Mouse (Mus musculus): ENCODE data around the gene Atp6v0a2. TPM values are rescaled to one million over a fixed set of nuclear protein-coding genes. Genes with fewer than 3 reads are reported as not detected.

The Atp6v0a2 gene
- polyA plus RNA-seq, 1 experiment = 170 TPM

GRCm38 (mm10) chr5:124748296-124748695, 119.9 kb downstream of the Atp6v0a2 start:
- Histone ChIP-seq H3K27me3 (ENCODE audit: control insufficient read depth, insufficient read depth, low read length) (no peaks in the 10 kb centered on the region), H3K27ac (ENCODE audit: insufficient read depth, low read depth, low read length) (no peak overlapping the region), H3K4me1 (ENCODE audit: control insufficient read depth, insufficient read depth, insufficient read length, low read length) (no peaks in the 10 kb centered on the region), H3K36me3 (ENCODE audit: control insufficient read depth, insufficient read depth, low read length) (no peaks in the 10 kb centered on the region), H3K4me3 (ENCODE audit: low read depth, low read length) (no peak overlapping the region)
- TF ChIP-seq POLR2A (IDR thresholded peaks at IDR 0.05; ENCODE audit: low read depth, low read length) (no peak), CTCF (IDR thresholded peaks at IDR 0.05; ENCODE audit: extremely low read depth, insufficient read length, insufficient replicate concordance, low read depth, low read length) (no peak)
- 78% methylated on average over 18 of the region's 18 CpGs for WGBS

GRCm38 (mm10) chr5:124751656-124752055, 123.3 kb downstream of the Atp6v0a2 start:
- no peak overlapping the region for H3K4me3 ChIP-seq (ENCODE audit: low read depth, low read length)
- WGBS = 80% methylated on average over 9 of the region's 9 CpGs

GRCm38 (mm10) chr5:124761011-124761410, 132.6 kb downstream of the Atp6v0a2 start:
- Histone ChIP-seq H3K4me3 (ENCODE audit: low read depth, low read length) (no peak overlapping the region), H3K27me3 (ENCODE audit: control insufficient read depth, insufficient read depth, low read length) (no peaks in the 10 kb centered on the region), H3K4me1 (ENCODE audit: control insufficient read depth, insufficient read depth, insufficient read length, low read length) (no peaks in the 10 kb centered on the region), H3K27ac (ENCODE audit: insufficient read depth, low read depth, low read length) (no peak overlapping the region), H3K36me3 (ENCODE audit: control insufficient read depth, insufficient read depth, low read length) (no peaks in the 10 kb centered on the region)
- 58% methylated on average over 18 of the region's 18 CpGs for WGBS
- TF ChIP-seq CTCF (IDR thresholded peaks at IDR 0.05; ENCODE audit: extremely low read depth, insufficient read length, insufficient replicate concordance, low read depth, low read length) (no peak), POLR2A (IDR thresholded peaks at IDR 0.05; ENCODE audit: low read depth, low read length) (no peak)

More at GRCm38 (mm10) chr5:124751656-124752055, 123.3 kb downstream of the Atp6v0a2 start:
- Histone ChIP-seq H3K27ac (ENCODE audit: insufficient read depth, low read depth, low read length) (no peak overlapping the region), H3K27me3 (ENCODE audit: control insufficient read depth, insufficient read depth, low read length) (no peaks in the 10 kb centered on the region), H3K36me3 (ENCODE audit: control insufficient read depth, insufficient read depth, low read length) (no peaks in the 10 kb centered on the region), H3K4me1 (ENCODE audit: control insufficient read depth, insufficient read depth, insufficient read length, low read length) (no peaks in the 10 kb centered on the region)
- no peak for TF ChIP-seq CTCF (IDR thresholded peaks at IDR 0.05; ENCODE audit: extremely low read depth, insufficient read length, insufficient replicate concordance, low read depth, low read length)
- TF ChIP-seq POLR2A (IDR thresholded peaks at IDR 0.05; ENCODE audit: low read depth, low read length) = no peak

GRCm38 (mm10) chr5:124761787-124762186, 133.4 kb downstream of the Atp6v0a2 start:
- no peaks in the 10 kb centered on the region for H3K36me3 ChIP-seq (ENCODE audit: control insufficient read depth, insufficient read depth, low read length)
- H3K27me3 ChIP-seq (ENCODE audit: control insufficient read depth, insufficient read depth, low read length) = no peaks in the 10 kb centered on the region
- no peak overlapping the region for H3K4me3 ChIP-seq (ENCODE audit: low read depth, low read length)
- H3K4me1 ChIP-seq (ENCODE audit: control insufficient read depth, insufficient read depth, insufficient read length, low read length) = no peaks in the 10 kb centered on the region
- WGBS = 98% methylated on average over 1 of the region's 1 CpGs
- H3K27ac ChIP-seq (ENCODE audit: insufficient read depth, low read depth, low read length) = no peak overlapping the region
- TF ChIP-seq CTCF (IDR thresholded peaks at IDR 0.05; ENCODE audit: extremely low read depth, insufficient read length, insufficient replicate concordance, low read depth, low read length) = no peak
- no peak for TF ChIP-seq POLR2A (IDR thresholded peaks at IDR 0.05; ENCODE audit: low read depth, low read length)

Other genes starting within 250 kb of the Atp6v0a2 start
- 5.9 and 8.1 TPM in 2 replicates for gene Sbno1, start 202.6 kb upstream of the Atp6v0a2 start, polyA plus RNA-seq (2012; rRNA removed)
- gene Kmt5a, start 188.6 kb upstream of the Atp6v0a2 start, polyA plus RNA-seq (2012; rRNA removed) = 34.1 and 70.7 TPM in 2 replicates
- 24.3 and 29.3 TPM in 2 replicates for gene Rilpl2, start 150.2 kb upstream of the Atp6v0a2 start, polyA plus RNA-seq (2012; rRNA removed)
- gene Snrnp35, start 145.4 kb upstream of the Atp6v0a2 start, polyA plus RNA-seq (2012; rRNA removed) = 1.2 and 1.8 TPM in 2 replicates
- gene Rilpl1, start 97.2 kb upstream of the Atp6v0a2 start, polyA plus RNA-seq (2012; rRNA removed) = 2.3 and 2.9 TPM in 2 replicates
- 182 and 188 TPM in 2 replicates for gene Tmed2, start 87.9 kb upstream of the Atp6v0a2 start, polyA plus RNA-seq (2012; rRNA removed)
- 8.7 and 12.1 TPM in 2 replicates for gene Ddx55, start 75.7 kb upstream of the Atp6v0a2 start, polyA plus RNA-seq (2012; rRNA removed)
- 9.1 and 12.5 TPM in 2 replicates for gene Eif2b1, start 49.4 kb upstream of the Atp6v0a2 start, polyA plus RNA-seq (2012; rRNA removed)
- gene Gtf2h3, start 49.4 kb upstream of the Atp6v0a2 start, polyA plus RNA-seq (2012; rRNA removed) = 8.5 and 20.0 TPM in 2 replicates
- gene Dnah10, start 96.5 kb downstream of the Atp6v0a2 start, polyA plus RNA-seq (2012; rRNA removed) = 0.10 TPM in 2 replicates
- gene Ccdc92, start 233.8 kb downstream of the Atp6v0a2 start, polyA plus RNA-seq (2012; rRNA removed) = 5.9 and 10.5 TPM in 2 replicates
- 7.1 and 11.3 TPM in 2 replicates for gene Zfp664, start 234.1 kb downstream of the Atp6v0a2 start, polyA plus RNA-seq (2012; rRNA removed)

Measured in small intestine, adult 2 months (tissue).